Comparison of ENCODE assay signal across 9 mouse cellular contexts in the genomic region with DNA sequence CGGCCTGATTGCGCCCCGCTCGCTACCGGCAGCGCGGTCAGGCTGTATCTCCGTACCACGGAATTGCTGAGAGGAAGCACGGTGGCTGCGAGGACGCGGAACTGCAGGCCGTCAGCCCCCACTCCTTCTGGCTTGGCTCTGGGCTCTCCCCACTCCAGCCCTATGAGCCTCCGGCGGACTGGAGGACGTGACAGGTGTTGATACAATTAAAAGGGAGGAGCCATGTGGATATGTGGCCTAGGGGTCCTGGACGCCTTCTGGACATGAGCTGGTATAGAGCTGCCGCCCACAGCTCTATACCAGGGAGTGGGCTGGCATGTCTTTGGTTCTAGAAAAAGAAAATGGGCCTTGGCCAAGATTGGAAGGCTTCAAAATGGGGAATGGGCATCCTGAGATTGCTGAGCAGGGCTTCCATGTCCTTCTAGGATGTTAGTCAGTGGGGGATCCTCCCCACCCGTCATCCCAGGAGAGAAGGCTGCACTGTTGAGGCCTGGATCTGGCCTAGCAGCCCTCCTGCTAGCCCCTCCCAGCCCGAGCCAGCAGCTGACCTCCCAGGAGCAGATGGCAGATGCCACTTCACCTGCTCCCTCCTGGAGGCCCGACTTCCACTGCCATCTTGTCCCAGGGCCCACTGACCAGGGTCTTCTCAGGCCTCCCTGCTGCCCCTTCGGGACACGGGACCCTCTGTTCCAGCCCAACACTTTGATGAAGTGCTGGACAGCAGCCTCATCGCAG. TPM values are rescaled to one million over a fixed set of nuclear protein-coding genes. Genes with fewer than 3 reads are reported as not detected.
DNase-seq lines count a peak whose midpoint lies in the region; ATAC-seq and TF ChIP-seq lines count a peak whose summit lies in the region.
"Had no signal": no experiment of that assay in that cellular context is flagged by ENCODE, and none has a peak within 500 bp of the region (broad histone marks: within the 10 kb centered on the region; RNA-seq: fewer than 3 reads in every experiment).

No protein-coding gene starts in this region.

- peak overlapping the region; percentile 77 for H3K4me3 ChIP-seq in cerebellum, adult 2 months (replicated peaks; ENCODE audit: insufficient read depth, low read depth, low read length)
- peak overlapping the region; percentile 88 for H3K4me3 ChIP-seq in forebrain, embryonic 10.5 days
- peak overlapping the region; percentile 55 for H3K4me3 ChIP-seq in liver, embryonic 12.5 days

- intact Hi-C loops in left cerebral cortex, postnatal 4 days (cut with DNase I), result no loop called here

- H3K4me1 ChIP-seq in cerebellum, adult 2 months (ENCODE audit: control insufficient read depth, insufficient read depth, low read length), result peaks cover 28% of the 10 kb centered on the region
- H3K4me1 ChIP-seq in forebrain, embryonic 10.5 days, result peaks cover 46% of the 10 kb centered on the region
- peaks cover 14% of the 10 kb centered on the region for H3K4me1 ChIP-seq in liver, embryonic 12.5 days

- H3K36me3 ChIP-seq in forebrain, embryonic 10.5 days (replicated peaks), result no peaks in the 10 kb centered on the region
- H3K36me3 ChIP-seq in liver, embryonic 12.5 days, result no peaks in the 10 kb centered on the region

- 0 out of 2 replicates have a peak, but pooled peaks have one; percentile 11 for TF ChIP-seq POLR2A in cerebellum, adult 2 months (IDR thresholded peaks at IDR 0.05; ENCODE audit: borderline replicate concordance, insufficient read depth, low read length)

- no peaks in the 10 kb centered on the region for H3K9me3 ChIP-seq in forebrain, embryonic 10.5 days
- no peaks in the 10 kb centered on the region for H3K9me3 ChIP-seq in liver, embryonic 12.5 days (replicated peaks)

- TF ChIP-seq CTCF in cerebellum, adult 2 months (IDR thresholded peaks at IDR 0.05; ENCODE audit: borderline replicate concordance, insufficient read depth, low read depth, low read length), result no peak

- no peak overlapping the region for H3K9ac ChIP-seq in liver, embryonic 12.5 days

- WGBS in cerebellum, adult 2 months, result 3% methylated on average over 25 of the region's 25 CpGs
- WGBS in forebrain, embryonic 10.5 days, result 10% methylated on average over 25 of the region's 25 CpGs
- 12% methylated on average over 24 of the region's 25 CpGs for WGBS in liver, embryonic 12.5 days (ENCODE audit: insufficient replicate concordance)

- peak overlapping the region; percentile 95 for H3K27ac ChIP-seq in cerebellum, adult 2 months (ENCODE audit: insufficient read depth, low read length)
- peak overlapping the region; percentile 94 for H3K27ac ChIP-seq in forebrain, embryonic 10.5 days
- H3K27ac ChIP-seq in liver, embryonic 12.5 days, result no peak overlapping the region

- no peak; the same call in 1 of the 2 replicates for ATAC-seq in liver, embryonic 12.5 days
- ATAC-seq in erythroid progenitor cell, adult 5-6 weeks (replicated peaks; ENCODE audit: low FRiP score, poor library complexity, severe bottlenecking), result no peak

- peak; percentile 69 for DNase-seq in left cerebral cortex, postnatal 4 days
- no peak for DNase-seq in left cerebral cortex, adult 8-10 months (ENCODE audit: low spot score in 2 of 2)
- peak; percentile 83 to 85 for DNase-seq in cerebellum, adult 2 months
- DNase-seq in forebrain, embryonic 10.5 days (ENCODE audit: extremely low spot score, low spot score), result no peak
- no peak for DNase-seq in ovary, postnatal 10 days (ENCODE audit: low spot score)
- DNase-seq in adrenal gland, adult 8-10 months, result no peak

- peak overlapping the region; percentile 77 for H3K4me2 ChIP-seq in liver, embryonic 12.5 days

- no peaks in the 10 kb centered on the region for H3K27me3 ChIP-seq in cerebellum, adult 2 months (ENCODE audit: control insufficient read depth, insufficient read depth, low read length)
- H3K27me3 ChIP-seq in forebrain, embryonic 10.5 days (ENCODE audit: poor library complexity, severe bottlenecking), result peaks cover 73% of the 10 kb centered on the region
- H3K27me3 ChIP-seq in liver, embryonic 12.5 days (replicated peaks), result peaks cover 90% of the 10 kb centered on the region

RNA-seq across cellular contexts. Expression of a gene that starts 0.9 kb away (rescaled TPM):
- total RNA-seq in left cerebral cortex, postnatal 4 days (2021), result 100 to 1,000 TPM; 130 to 132 TPM
- 100 to 1,000 TPM; 603 to 725 (median 681) TPM for total RNA-seq in left cerebral cortex, adult 8-10 months (2022)
- polyA plus RNA-seq in cerebellum, adult 2 months (2012; rRNA removed), result 187 and 207 TPM in 2 replicates
- polyA plus RNA-seq in forebrain, embryonic 10.5 days (2016; fragmentation: Nextera tagmentation; extraction: Ambion mirVana), result 7.2 and 7.3 TPM in 2 replicates
- polyA plus RNA-seq in liver, embryonic 12.5 days (2016; fragmentation: Nextera tagmentation; extraction: Ambion mirVana), result 0.18 and 0.33 TPM in 2 replicates
- total RNA-seq in erythroid progenitor cell, adult 5-6 weeks (2015; ENCODE audit: low replicate concordance), result not detected in 2 replicates
- total RNA-seq in erythroid progenitor cell, adult 5-6 weeks (2017; ENCODE audit: low replicate concordance), result not detected in 2 replicates
- 10 to 100 TPM; 37.9 to 62.9 (median 43.0) TPM for total RNA-seq in adrenal gland, adult 8-10 months (2022)
- total RNA-seq: neutrophil, adult 5-6 weeks had no signal

RNA-seq across cellular contexts. Expression of a gene that starts 12.8 kb away (rescaled TPM):
- total RNA-seq in left cerebral cortex, postnatal 4 days (2021), result 10 to 100 TPM; 45.8 to 56.7 TPM
- 10 to 100 TPM; 83.0 to 89.4 (median 88.3) TPM for total RNA-seq in left cerebral cortex, adult 8-10 months (2022)
- 534 and 542 TPM in 2 replicates for polyA plus RNA-seq in cerebellum, adult 2 months (2012; rRNA removed)
- 197 and 204 TPM in 2 replicates for polyA plus RNA-seq in forebrain, embryonic 10.5 days (2016; fragmentation: Nextera tagmentation; extraction: Ambion mirVana)
- polyA plus RNA-seq in liver, embryonic 12.5 days (2016; fragmentation: Nextera tagmentation; extraction: Ambion mirVana), result 29.1 and 31.7 TPM in 2 replicates
- not detected in 2 replicates for total RNA-seq in erythroid progenitor cell, adult 5-6 weeks (2015; ENCODE audit: low replicate concordance)
- 5.4 and 5.9 TPM in 2 replicates for total RNA-seq in erythroid progenitor cell, adult 5-6 weeks (2017; ENCODE audit: low replicate concordance)
- 10 to 100 TPM; 31.4 to 45.8 (median 39.3) TPM for total RNA-seq in adrenal gland, adult 8-10 months (2022)

RNA-seq across cellular contexts. Expression of a gene that starts 13.7 kb away (rescaled TPM):
- total RNA-seq in left cerebral cortex, postnatal 4 days (2021), result 10 to 100 TPM; 25.2 to 26.5 TPM
- 10 to 100 TPM; 22.1 to 28.5 (median 26.8) TPM for total RNA-seq in left cerebral cortex, adult 8-10 months (2022)
- polyA plus RNA-seq in cerebellum, adult 2 months (2012; rRNA removed), result 32.8 and 34.2 TPM in 2 replicates
- 29.6 and 34.0 TPM in 2 replicates for polyA plus RNA-seq in forebrain, embryonic 10.5 days (2016; fragmentation: Nextera tagmentation; extraction: Ambion mirVana)
- 17.7 and 18.7 TPM in 2 replicates for polyA plus RNA-seq in liver, embryonic 12.5 days (2016; fragmentation: Nextera tagmentation; extraction: Ambion mirVana)
- total RNA-seq in erythroid progenitor cell, adult 5-6 weeks (2015; ENCODE audit: low replicate concordance), result 4.2 and 6.5 TPM in 2 replicates
- total RNA-seq in erythroid progenitor cell, adult 5-6 weeks (2017; ENCODE audit: low replicate concordance), result 7.0 and 14.5 TPM in 2 replicates
- total RNA-seq in adrenal gland, adult 8-10 months (2022), result 10 to 100 TPM; 21.9 to 28.0 (median 24.5) TPM

RNA-seq across cellular contexts. Expression of a gene that starts 14.3 kb away (rescaled TPM):
- total RNA-seq in left cerebral cortex, postnatal 4 days (2021), result not detected
- 1 to 10 TPM in 2 of 4 experiments, not detected in 2; 1.8 to 3.3 TPM for total RNA-seq in left cerebral cortex, adult 8-10 months (2022)
- polyA plus RNA-seq in cerebellum, adult 2 months (2012; rRNA removed), result 3.3 and 5.0 TPM in 2 replicates
- polyA plus RNA-seq in forebrain, embryonic 10.5 days (2016; fragmentation: Nextera tagmentation; extraction: Ambion mirVana), result 2.4 and 4.0 TPM in 2 replicates
- polyA plus RNA-seq in liver, embryonic 12.5 days (2016; fragmentation: Nextera tagmentation; extraction: Ambion mirVana), result not detected in 2 replicates
- total RNA-seq in erythroid progenitor cell, adult 5-6 weeks (2015; ENCODE audit: low replicate concordance), result not detected in 2 replicates
- total RNA-seq in erythroid progenitor cell, adult 5-6 weeks (2017; ENCODE audit: low replicate concordance), result not detected in 2 replicates
- total RNA-seq in adrenal gland, adult 8-10 months (2022), result not detected
- total RNA-seq: neutrophil, adult 5-6 weeks had no signal

RNA-seq across cellular contexts. Expression of a gene that starts 17.1 kb away (rescaled TPM):
- total RNA-seq in left cerebral cortex, postnatal 4 days (2021), result 10 to 100 TPM; 50.6 to 61.1 TPM
- 10 to 100 TPM; 83.6 to 99.1 (median 88.6) TPM for total RNA-seq in left cerebral cortex, adult 8-10 months (2022)
- 167 and 178 TPM in 2 replicates for polyA plus RNA-seq in cerebellum, adult 2 months (2012; rRNA removed)
- 68.4 and 79.1 TPM in 2 replicates for polyA plus RNA-seq in forebrain, embryonic 10.5 days (2016; fragmentation: Nextera tagmentation; extraction: Ambion mirVana)
- polyA plus RNA-seq in liver, embryonic 12.5 days (2016; fragmentation: Nextera tagmentation; extraction: Ambion mirVana), result 59.8 and 68.1 TPM in 2 replicates
- 38.1 and 51.5 TPM in 2 replicates for total RNA-seq in erythroid progenitor cell, adult 5-6 weeks (2015; ENCODE audit: low replicate concordance)
- total RNA-seq in erythroid progenitor cell, adult 5-6 weeks (2017; ENCODE audit: low replicate concordance), result 5.4 and 16.7 TPM in 2 replicates
- 100 to 1,000 TPM in 3 of 4 experiments, 10 to 100 TPM in 1; 91.1 to 131 (median 117) TPM for total RNA-seq in adrenal gland, adult 8-10 months (2022)

Comparison
In these comparisons a context has a peak if more than half of its experiments do, and no peak if none do; other contexts are left out.
1. DNase-seq: peak in left cerebral cortex, postnatal 4 days (single experiment) and cerebellum, adult 2 months (2 of 2); none in left cerebral cortex, adult 8-10 months (0 of 2), forebrain, embryonic 10.5 days (single experiment), ovary, postnatal 10 days (single experiment) and adrenal gland, adult 8-10 months (single experiment).
2. RNA of a gene that starts 0.9 kb away (total RNA-seq): 603 to 725 TPM in left cerebral cortex, adult 8-10 months, 130 to 132 TPM in left cerebral cortex, postnatal 4 days and 37.9 to 62.9 TPM in adrenal gland, adult 8-10 months; not detected in erythroid progenitor cell, adult 5-6 weeks; every median in the first group is over 10 times any median in the second.
3. RNA of a gene that starts 12.8 kb away (total RNA-seq): 83.0 to 89.4 TPM in left cerebral cortex, adult 8-10 months, 45.8 to 56.7 TPM in left cerebral cortex, postnatal 4 days and 31.4 to 45.8 TPM in adrenal gland, adult 8-10 months; 5.4 to 5.9 TPM in erythroid progenitor cell, adult 5-6 weeks; every median in the first group is over 4 times any median in the second.
4. Peak in every context shown above with its lines, with median percentiles within 50 percentile points of each other: H3K4me3 ChIP-seq.